Mouse (Mus musculus): ENCODE results near the gene Rsph3b. TPM values are rescaled to one million over a fixed set of nuclear protein-coding genes. Genes with fewer than 3 reads are reported as not detected.
"Not testable (repeated sequence)": the region's sequence is repeated elsewhere in the genome, so short reads cannot be mapped to it uniquely, and the experiment has no call there.

The Rsph3b gene
- 10 to 100 TPM; 49.9 to 52.1 TPM for total RNA-seq (2021)

DNA sequence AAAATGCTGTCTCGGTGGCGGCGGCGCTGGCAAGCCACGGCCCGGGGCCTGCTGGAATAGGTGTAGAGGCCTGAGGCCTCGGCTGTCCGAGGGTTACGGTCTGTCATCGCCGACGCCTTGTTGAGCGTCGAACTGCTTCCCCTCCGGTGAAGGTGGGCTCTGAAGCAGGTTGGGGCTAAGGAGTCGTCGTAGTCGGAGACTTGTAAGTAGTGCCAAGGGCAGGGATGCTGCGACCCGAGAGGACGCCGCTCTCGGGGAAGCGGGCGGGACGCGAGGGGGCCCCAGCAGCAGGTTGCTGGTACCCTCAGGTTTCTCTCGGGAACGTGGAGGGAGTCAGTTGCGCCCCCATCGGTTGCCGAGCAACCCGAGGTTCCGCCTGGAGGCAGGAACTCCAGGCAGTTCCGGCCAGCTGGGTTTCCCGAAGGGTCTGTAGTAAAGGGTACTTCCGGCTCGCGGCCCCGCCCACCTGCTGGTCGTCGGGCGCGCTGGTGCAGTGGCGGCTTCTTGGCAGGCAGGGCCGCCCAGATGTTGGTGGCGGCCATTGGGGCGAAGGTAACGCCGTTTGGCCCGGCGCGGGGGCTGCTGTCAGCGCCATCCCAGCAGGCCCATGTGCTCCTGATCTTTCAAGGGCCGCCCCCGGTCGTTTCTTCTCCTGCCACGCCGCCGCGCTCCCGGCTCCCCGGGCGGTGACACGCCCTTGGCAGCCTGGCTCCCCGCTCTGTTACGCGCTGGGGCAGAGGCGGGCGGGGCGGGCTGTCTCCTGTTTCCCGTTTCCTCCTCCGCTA is at the start of gene Rsph3b:
Rsph3b (minus strand) TSS at position 699 of the 785 bp plus-strand sequence.
- intact Hi-C loops (cut with DNase I): not testable (repeated sequence)
- DNase-seq (ENCODE audit: low spot score): peak; percentile 74

- DNase-seq (ENCODE audit: low spot score); intact Hi-C loops (cut with DNase I): not testable (repeated sequence)
These were observed 49.5 kb upstream of the Rsph3b start for GRCm38 (mm10) chr17:6997778-6998490.

GRCm38 (mm10) chr17:6996826-6997225 is 48.3 kb upstream of the Rsph3b start:
- intact Hi-C loops (cut with DNase I): not testable (repeated sequence)

GRCm38 (mm10) chr17:6995504-6995903 is 47.0 kb upstream of the Rsph3b start:
- intact Hi-C loops (cut with DNase I); DNase-seq (ENCODE audit: low spot score): not testable (repeated sequence)

More at GRCm38 (mm10) chr17:6996826-6997225, 48.3 kb upstream of the Rsph3b start:
- DNase-seq (ENCODE audit: low spot score): not testable (repeated sequence)

DNA sequence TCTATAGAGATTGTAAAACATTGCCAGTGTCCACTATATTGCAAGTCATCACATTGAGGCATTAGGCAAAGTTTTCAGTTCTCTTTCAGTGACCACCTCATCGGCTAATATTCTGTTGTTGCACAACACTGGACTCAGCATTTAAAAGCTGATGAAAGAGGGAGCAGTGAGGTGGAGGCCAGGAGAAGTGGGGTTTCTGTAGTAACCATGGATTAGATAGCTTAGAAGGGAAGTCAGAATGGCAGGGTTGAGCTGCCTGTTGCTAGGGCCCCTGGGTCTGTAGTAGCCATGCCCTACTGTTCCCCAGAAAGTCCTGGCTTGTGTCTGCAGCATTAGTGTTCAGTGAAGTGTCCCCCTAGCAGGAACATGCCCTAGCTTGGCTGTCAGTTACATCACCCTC is 37.6 kb upstream of the Rsph3b start:
- intact Hi-C loops (cut with DNase I); DNase-seq (ENCODE audit: low spot score): not testable (repeated sequence)

- intact Hi-C loops (cut with DNase I): not testable (repeated sequence)
These were observed 31.7 kb upstream of the Rsph3b start for GRCm38 (mm10) chr17:6980144-6980543.

DNA sequence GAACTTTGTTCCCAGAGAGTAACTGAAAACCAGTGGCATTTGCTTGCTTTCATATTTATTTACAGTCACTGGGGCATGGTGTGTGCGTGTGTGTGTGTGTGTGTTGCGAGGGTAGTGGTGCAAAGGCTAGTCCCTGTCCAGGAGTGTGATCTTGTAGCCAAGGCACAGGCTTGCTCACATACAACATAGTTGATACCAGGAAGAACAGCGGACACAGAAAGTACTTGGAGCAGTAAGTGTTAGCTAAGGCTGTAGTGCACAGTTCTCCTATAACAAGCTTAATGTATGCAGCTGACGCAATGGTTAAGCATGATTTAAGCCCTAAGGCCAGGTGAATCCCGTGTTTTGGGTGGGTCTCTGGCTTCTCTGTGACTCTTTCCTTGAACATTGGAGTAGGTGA is 30.9 kb upstream of the Rsph3b start:
- DNase-seq (ENCODE audit: low spot score); intact Hi-C loops (cut with DNase I): not testable (repeated sequence)

More at GRCm38 (mm10) chr17:6980144-6980543, 31.7 kb upstream of the Rsph3b start:
- not testable (repeated sequence) for DNase-seq (ENCODE audit: low spot score)

DNA sequence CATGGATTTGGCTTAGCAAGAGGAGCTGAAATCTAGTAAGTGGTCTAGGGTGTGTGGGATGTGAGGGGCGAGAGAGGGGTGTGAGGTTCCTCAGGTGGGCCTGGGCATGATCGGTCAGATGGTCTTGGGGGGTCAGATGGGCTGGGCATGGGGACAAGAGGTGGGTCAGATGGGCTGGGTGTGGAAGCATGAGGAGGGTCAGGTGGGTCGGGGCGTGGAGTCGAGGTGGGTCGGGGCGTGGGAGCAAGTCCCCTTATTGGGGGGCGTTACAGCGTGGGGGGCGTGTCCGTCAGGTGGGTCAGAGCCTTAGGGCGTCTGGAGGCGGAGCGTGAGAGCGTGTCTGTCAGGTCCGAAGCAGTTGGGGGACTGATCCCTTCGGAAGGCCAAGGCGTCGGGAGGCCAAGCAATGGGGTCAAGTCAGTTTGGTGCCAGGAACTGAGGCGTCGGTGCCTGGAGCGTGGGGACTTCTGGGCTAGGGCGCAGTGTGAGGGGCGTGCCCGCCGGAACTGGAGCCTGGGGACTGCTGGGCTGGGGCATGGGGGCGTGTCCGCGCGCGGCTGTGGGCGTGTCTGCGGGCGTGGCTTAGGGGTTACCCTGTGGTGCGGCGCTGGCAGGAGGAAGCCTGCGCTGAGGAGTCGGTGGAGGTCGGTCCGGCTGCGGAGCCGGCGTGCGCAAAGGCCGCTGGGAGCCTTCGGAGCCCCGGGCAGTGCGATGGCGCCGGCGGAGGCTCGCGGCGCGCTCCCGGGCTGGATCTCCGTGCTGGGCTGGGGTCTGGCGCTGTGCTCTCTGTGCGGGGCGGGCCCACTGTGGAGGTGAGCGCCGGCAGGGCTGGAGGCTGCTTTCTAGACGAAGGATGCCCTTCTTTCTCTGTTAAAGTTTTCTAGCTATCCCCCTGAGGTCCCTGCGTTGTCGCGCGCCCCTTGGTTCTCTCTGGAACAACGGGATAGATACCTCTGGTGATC is 30.1 kb upstream of the Rsph3b start, which contains the start of gene Gm49721:
Gm49721 (plus strand) TSS at position 618 of the 962 bp plus-strand sequence.
- peak; percentile 74 for DNase-seq (ENCODE audit: low spot score)
- intact Hi-C loops (cut with DNase I): not testable (repeated sequence)

DNA sequence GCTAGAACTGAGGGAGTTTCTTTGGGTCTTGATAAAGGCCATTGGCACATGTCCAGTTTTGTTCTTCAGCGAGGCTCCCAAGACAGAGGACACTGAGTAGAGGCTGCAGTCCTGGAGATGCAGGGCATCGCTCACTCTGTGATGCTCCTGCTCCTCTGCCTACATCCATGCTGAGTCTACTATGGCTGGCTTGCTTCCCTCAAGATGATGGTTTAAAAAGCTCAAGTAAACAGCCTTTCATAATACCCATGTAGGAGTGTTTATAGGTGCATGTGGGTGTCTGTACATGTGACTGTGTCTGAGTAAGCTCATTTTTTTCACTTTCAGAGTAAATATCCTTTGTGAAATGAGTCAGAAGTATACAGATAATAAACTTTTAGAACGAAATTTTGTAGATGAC is 26.5 kb upstream of the Rsph3b start:
- intact Hi-C loops (cut with DNase I); DNase-seq (ENCODE audit: low spot score): not testable (repeated sequence)

GRCm38 (mm10) chr17:6972836-6973396 is 24.4 kb upstream of the Rsph3b start:
- DNase-seq (ENCODE audit: low spot score); intact Hi-C loops (cut with DNase I): not testable (repeated sequence)

DNA sequence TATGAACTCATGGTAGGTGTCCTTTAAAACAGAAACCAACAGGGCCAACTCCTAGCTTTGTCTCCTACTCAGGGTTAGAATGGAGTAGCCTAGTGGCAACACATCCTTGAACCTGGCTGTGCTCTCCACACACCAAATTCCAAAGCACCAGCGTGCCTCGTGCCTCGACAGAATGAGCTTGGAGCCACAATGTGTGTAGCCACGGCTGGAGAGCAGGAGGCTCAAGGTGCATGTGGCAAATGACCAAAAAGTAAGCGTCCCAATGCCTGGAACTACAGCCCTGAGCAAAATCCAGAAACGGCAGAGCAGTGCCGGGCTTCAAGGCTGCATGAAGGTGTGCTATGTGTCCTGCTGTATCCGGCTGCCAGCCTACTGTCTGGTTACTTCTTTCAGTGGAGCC is 22.8 kb upstream of the Rsph3b start:
- DNase-seq (ENCODE audit: low spot score); intact Hi-C loops (cut with DNase I): not testable (repeated sequence)

DNA sequence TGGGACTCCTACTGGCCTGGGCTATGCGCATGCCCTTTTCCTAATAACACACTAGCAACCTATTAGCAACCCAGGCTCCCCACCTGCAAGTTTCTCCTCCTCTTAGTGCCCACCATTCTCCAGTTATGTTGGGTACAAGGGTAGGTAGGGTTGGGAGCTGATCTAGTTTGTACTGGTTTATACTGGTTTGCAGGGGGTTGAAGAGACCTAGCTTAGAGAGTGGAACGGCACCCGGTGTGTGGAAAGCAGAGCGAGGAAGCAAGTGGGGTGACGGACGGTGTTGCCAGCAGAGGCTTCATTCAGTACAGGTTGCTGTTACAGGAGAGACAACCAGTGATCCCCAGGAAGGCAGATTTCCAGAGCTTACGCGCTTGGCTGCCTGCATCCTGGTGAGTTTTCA is 21.9 kb upstream of the Rsph3b start, which contains the start of gene Rnaset2b:
Rnaset2b (plus strand) TSS at position 301 of the 400 bp plus-strand sequence.
- intact Hi-C loops (cut with DNase I); DNase-seq (ENCODE audit: low spot score): not testable (repeated sequence)

DNA sequence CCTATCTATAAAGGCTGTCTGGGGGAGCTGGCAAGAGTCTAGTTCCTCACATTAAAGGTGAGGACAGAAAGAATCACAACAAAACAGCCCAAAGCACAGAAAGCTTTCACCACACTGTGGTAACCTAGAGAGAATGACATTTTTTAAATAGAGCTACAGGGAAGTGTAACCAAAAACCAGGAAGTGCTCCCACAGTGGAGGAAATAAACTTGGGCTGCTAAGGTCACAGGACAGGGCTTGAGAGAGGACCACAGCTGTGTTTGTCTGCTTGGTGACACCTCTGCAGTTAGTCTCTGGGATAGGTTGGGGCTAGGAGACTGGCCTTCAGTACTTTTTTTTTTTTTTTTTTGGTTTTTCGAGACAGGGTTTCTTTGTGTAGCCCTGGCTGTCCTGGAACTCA is 19.2 kb upstream of the Rsph3b start:
- intact Hi-C loops (cut with DNase I); DNase-seq (ENCODE audit: low spot score): not testable (repeated sequence)

- intact Hi-C loops (cut with DNase I); DNase-seq (ENCODE audit: low spot score): not testable (repeated sequence)
These were observed 16.9 kb upstream of the Rsph3b start for GRCm38 (mm10) chr17:6965364-6965763.

DNA sequence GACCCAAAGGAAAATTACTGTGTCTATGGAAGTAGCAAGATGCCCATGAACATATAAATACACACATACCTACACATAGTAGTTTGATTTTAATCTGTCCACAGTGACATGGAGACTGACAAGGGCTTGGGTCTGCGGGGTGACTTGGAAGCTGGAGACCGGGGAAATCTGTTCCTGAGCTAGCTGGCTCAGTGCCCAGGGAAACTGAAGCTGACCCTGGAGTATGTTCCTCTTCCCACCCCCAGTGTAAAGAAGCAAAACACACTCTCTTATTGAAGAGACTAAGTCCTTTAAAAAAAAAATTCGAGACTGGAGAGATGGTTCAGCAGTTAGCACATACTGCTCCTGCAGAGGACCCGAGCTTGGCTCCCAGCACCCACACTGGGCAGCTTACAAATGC is 14.5 kb upstream of the Rsph3b start:
- not testable (repeated sequence) for DNase-seq (ENCODE audit: low spot score)

DNA sequence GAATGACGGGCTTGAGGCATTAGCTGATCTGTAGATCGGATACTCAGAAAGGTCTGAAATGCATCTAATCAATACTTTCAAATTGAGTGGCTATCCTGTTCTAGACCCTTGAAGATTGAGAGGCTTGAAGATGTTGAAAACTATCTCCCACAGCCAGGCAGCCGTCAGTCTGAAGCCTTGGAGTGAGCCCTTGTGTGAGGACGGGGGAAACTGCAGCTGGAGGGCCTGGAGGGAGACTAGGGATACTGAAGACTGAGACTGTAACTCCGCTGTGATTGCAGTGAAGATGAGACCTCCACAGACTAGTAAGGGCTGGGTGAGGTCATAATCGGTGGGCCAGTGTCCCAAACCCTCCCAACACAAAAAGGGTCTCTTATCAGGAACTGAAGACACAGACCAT is 13.9 kb upstream of the Rsph3b start:
- DNase-seq (ENCODE audit: low spot score); intact Hi-C loops (cut with DNase I): not testable (repeated sequence)

More for the DNA sequence above, 14.5 kb upstream of the Rsph3b start:
- intact Hi-C loops (cut with DNase I): not testable (repeated sequence)

DNA sequence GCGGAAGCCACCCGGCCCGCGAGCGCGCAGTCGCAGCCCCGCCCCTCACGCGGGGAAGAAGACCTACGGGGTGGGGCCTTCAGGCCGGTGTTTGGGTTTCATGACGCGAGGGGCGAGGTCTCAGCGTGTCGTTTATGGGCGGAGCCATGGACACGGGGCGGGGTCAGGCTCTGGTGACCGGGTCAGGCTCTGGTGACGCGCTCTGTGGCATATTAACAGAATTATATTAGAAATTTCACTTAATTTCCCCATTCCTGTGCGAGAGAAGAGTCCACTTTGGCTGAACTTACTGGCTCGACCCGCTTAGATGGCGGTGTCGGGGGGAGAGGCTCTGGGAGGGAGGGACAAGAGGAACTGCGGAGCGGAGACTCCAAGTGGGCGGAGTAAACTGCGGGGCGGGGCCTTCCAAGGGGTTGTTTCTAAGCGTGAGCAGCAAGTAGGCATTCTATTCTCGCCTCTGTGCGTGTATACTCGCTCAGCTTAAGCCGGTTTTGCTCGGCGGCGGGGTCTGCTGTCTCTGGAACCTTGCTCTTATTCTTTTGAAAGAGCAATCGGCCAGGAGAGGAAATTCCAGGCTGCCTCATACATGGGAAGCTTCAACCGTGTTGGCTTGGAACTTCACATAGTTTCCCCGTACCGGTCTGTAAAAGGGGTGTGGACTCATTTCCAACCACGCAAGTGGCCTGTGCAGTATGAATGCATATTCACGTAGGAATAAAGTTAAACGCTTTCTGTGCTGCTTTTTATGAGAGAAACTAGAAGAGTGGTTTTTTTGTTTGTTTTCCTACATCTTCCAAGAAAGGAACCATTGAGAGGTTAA is 12.9 kb upstream of the Rsph3b start:
- intact Hi-C loops (cut with DNase I): not testable (repeated sequence)
- peak; percentile 12 for DNase-seq (ENCODE audit: low spot score)

DNA sequence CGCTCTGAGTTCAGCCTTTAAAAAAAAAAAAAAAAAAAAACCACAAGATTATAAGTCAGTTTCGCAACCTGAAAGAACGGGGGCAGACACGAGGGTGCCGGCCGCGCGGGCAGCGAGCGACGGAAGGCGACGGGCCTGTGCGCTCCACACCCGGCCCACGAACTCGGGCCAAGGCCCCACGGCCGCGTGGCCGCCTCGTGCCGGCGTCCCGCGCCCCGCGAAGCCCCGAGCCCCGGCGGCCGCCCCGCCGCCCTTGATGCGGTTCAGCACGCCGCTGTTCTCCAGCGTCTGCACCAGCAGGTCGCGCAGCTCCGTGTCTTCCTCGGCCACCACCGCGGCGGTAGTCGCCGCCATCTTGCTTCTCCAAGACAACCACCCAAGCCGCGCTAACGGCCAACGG is 12.3 kb upstream of the Rsph3b start, which contains the start of gene Tagap1:
Tagap1 (minus strand) TSS at position 381 of the 400 bp plus-strand sequence.
- peak; percentile 31 for DNase-seq (ENCODE audit: low spot score)
- intact Hi-C loops (cut with DNase I): not testable (repeated sequence)
